In the genomic region with DNA sequence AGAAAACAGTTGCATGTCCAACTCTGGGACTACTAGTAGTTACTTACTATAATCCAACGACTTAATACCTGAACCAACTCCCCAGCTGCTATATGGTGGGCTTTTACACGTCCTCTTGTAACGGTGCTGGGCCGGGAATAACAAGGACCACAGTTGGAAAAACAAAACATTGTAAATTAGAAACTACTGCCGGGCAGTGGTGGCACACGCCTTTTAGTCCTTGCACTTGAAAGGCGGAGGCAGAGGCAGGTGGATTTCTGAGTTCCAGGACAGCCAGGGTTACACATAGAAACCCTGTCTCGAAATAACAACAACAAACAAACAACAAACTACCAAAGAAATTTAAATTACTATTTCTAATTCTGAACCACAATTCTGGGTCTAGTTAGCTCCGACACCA, we compare ENCODE assay signal across 8 mouse cellular contexts. TPM values are rescaled to one million over a fixed set of nuclear protein-coding genes. Genes with fewer than 3 reads are reported as not detected.
DNase-seq lines count a peak whose midpoint lies in the region; ATAC-seq and TF ChIP-seq lines count a peak whose summit lies in the region.

No protein-coding gene starts in this region.

- TF ChIP-seq POLR2A in heart, adult 2 months (IDR thresholded peaks at IDR 0.05; ENCODE audit: insufficient read depth, low read depth, low read length), result no peak

- no peak for ATAC-seq in heart, embryonic 16.5 days (replicated peaks; ENCODE audit: extremely low read depth, insufficient read depth, low FRiP score)

- WGBS in heart, adult 2 months, result 2% methylated on average over 9 of the region's 9 CpGs
- 1% methylated on average over 9 of the region's 9 CpGs for WGBS in heart, embryonic 16.5 days
- 2% methylated on average over 9 of the region's 9 CpGs for WGBS in macrophage (ENCODE audit: missing documents)

- no peaks in the 10 kb centered on the region for H3K9me3 ChIP-seq in E14TG2a.4 (ENCODE audit: low read length)
- H3K9me3 ChIP-seq in heart, embryonic 16.5 days (replicated peaks; ENCODE audit: control insufficient read depth, low read length), result no peaks in the 10 kb centered on the region

- H3K36me3 ChIP-seq in heart, adult 2 months (ENCODE audit: control insufficient read depth, insufficient read depth, low read length), result peaks cover 12% of the 10 kb centered on the region
- H3K36me3 ChIP-seq in E14TG2a.4 (ENCODE audit: insufficient read depth, low read length) (peaks cover 42% of the 10 kb centered on the region), macrophage (ENCODE audit: inconsistent target) (peaks cover 17% of the 10 kb centered on the region; the same call in 1 of the 2 replicates)
- H3K36me3 ChIP-seq in heart, embryonic 16.5 days (ENCODE audit: control insufficient read depth, insufficient read depth), result peaks cover 21% of the 10 kb centered on the region

- no peak for DNase-seq in heart, adult 2 months
- no peak for DNase-seq in heart, postnatal 36 days
- no peak for DNase-seq in ovary, postnatal 36 days (ENCODE audit: low spot score)
- no peak for DNase-seq in right cerebral cortex, postnatal 4 days
- DNase-seq in right cerebral cortex, postnatal 25 days, result no peak

- H3K4me1 ChIP-seq in heart, adult 2 months (ENCODE audit: control insufficient read depth, insufficient read depth, low read length), result peaks cover 6% of the 10 kb centered on the region
- H3K4me1 ChIP-seq in E14TG2a.4 (replicated peaks; ENCODE audit: low read depth, low read length), result peaks cover 40% of the 10 kb centered on the region
- peaks cover 16% of the 10 kb centered on the region for H3K4me1 ChIP-seq in heart, embryonic 16.5 days (ENCODE audit: control insufficient read depth, insufficient read depth, low read length)

- H3K79me2 ChIP-seq in heart, adult 2 months (replicated peaks; ENCODE audit: control insufficient read depth, insufficient read depth, low read length), result no peaks in the 10 kb centered on the region; the same call in 1 of the 2 replicates
- H3K79me2 ChIP-seq in macrophage (ENCODE audit: inconsistent target), result peaks cover 49% of the 10 kb centered on the region

- intact Hi-C loops in heart, adult 2 months (cut with DNase I), result loop anchor here (1.0 to 5.0 kb wide), 2 partner anchors 10 to 311 kb away; a partner anchor contains a TSS
- intact Hi-C loops in heart, postnatal 36 days (cut with DNase I), result loop anchor here (1.0 kb wide), 1 partner anchor 10 kb away; no protein-coding TSS in a partner anchor

- no peaks in the 10 kb centered on the region for H3K27me3 ChIP-seq in heart, adult 2 months (ENCODE audit: control insufficient read depth, insufficient read depth, low read length)
- peaks cover 17% of the 10 kb centered on the region for H3K27me3 ChIP-seq in E14TG2a.4 (ENCODE audit: insufficient read depth, low read length)
- H3K27me3 ChIP-seq in heart, embryonic 16.5 days (ENCODE audit: control insufficient read depth, insufficient read depth, low read length), result no peaks in the 10 kb centered on the region

- TF ChIP-seq CTCF in heart, adult 2 months (IDR thresholded peaks at IDR 0.05), result no peak
- no peak for TF ChIP-seq CTCF in E14TG2a.4 (conservative IDR thresholded peaks at IDR 0.05; ENCODE audit: low read length)

- H3K27ac ChIP-seq in heart, adult 2 months, result peak overlapping the region; percentile 72
- H3K27ac ChIP-seq in heart, embryonic 16.5 days (ENCODE audit: low read length), result peak overlapping the region; percentile 53
- H3K27ac ChIP-seq in macrophage, result peak overlapping the region; percentile 78

- H3K4me3 ChIP-seq in heart, adult 2 months, result peak overlapping the region; percentile 72
- H3K4me3 ChIP-seq in E14TG2a.4 (replicated peaks; ENCODE audit: low read length), result peak overlapping the region; percentile 90
- H3K4me3 ChIP-seq in heart, embryonic 16.5 days (ENCODE audit: low read length), result peak overlapping the region; percentile 81
- H3K4me3 ChIP-seq in macrophage (ENCODE audit: inconsistent target), result peak overlapping the region; percentile 81

- H3K4me2 ChIP-seq in heart, embryonic 16.5 days (ENCODE audit: low read depth, low read length), result peak overlapping the region; percentile 96

- no peak for TF ChIP-seq EP300 in heart, adult 2 months (IDR thresholded peaks at IDR 0.05; ENCODE audit: insufficient read depth, low read depth, low read length)

- peak overlapping the region; percentile 31; the same call in 1 of the 2 replicates for H3K9ac ChIP-seq in heart, adult 2 months (ENCODE audit: low read depth, low read length)
- H3K9ac ChIP-seq in heart, embryonic 16.5 days (ENCODE audit: low read length), result peak overlapping the region; percentile 79

RNA-seq across cellular contexts. Expression of a gene that starts 0.4 kb away (rescaled TPM):
- total RNA-seq in heart, adult 2 months (2021), result 1 to 10 TPM; 4.0 to 4.6 TPM
- 3.5 and 7.4 TPM in 2 replicates for polyA plus RNA-seq in heart, adult 2 months (2012; rRNA removed)
- total RNA-seq in heart, postnatal 36 days (2021), result 1 to 10 TPM; 6.1 to 6.2 TPM
- 17.9 and 19.5 TPM in 2 replicates for polyA plus RNA-seq in heart, embryonic 16.5 days (2015; fragmentation: Nextera tagmentation; extraction: Ambion mirVana)
- total RNA-seq in macrophage (2018; cell fraction: chromatin; rRNA removed), result 10 to 100 TPM in 10 of 26 experiments, 1 to 10 TPM in 16; 4.2 to 12.4 (median 9.1) TPM
- total RNA-seq in macrophage (2018; cell fraction: cytosol; rRNA removed), result 10 to 100 TPM in 25 of 26 experiments, 1 to 10 TPM in 1; 9.6 to 25.7 (median 16.7) TPM
- 10 to 100 TPM in 23 of 26 experiments, 1 to 10 TPM in 3; 8.9 to 25.2 (median 14.1) TPM for total RNA-seq in macrophage (2018; cell fraction: nucleus; rRNA removed)
- polyA plus RNA-seq in macrophage (2018), result 8.7 to 16.7 TPM (median 10.6 TPM) in 3 replicates

RNA-seq across cellular contexts. Expression of a gene that starts 7.1 kb away (rescaled TPM):
- total RNA-seq in heart, adult 2 months (2021), result under 1 TPM; 0.44 to 0.45 TPM
- polyA plus RNA-seq in heart, adult 2 months (2012; rRNA removed), result 1.5 and 1.7 TPM in 2 replicates
- 1 to 10 TPM; 1.2 TPM for total RNA-seq in heart, postnatal 36 days (2021)
- polyA plus RNA-seq in heart, embryonic 16.5 days (2015; fragmentation: Nextera tagmentation; extraction: Ambion mirVana), result 2.4 and 2.6 TPM in 2 replicates
- total RNA-seq in macrophage (2018; cell fraction: chromatin; rRNA removed), result 1 to 10 TPM in 3 of 26 experiments, under 1 TPM in 3, not detected in 20; 0.42 to 1.4 (median 0.99) TPM
- under 1 TPM in 6 of 26 experiments, not detected in 20; 0.09 to 0.24 (median 0.10) TPM for total RNA-seq in macrophage (2018; cell fraction: cytosol; rRNA removed)
- 1 to 10 TPM in 3 of 26 experiments, under 1 TPM in 5, not detected in 18; 0.42 to 1.7 (median 0.71) TPM for total RNA-seq in macrophage (2018; cell fraction: nucleus; rRNA removed)
- not detected in 3 replicates for polyA plus RNA-seq in macrophage (2018)

RNA-seq across cellular contexts. Expression of a gene that starts 11.7 kb away (rescaled TPM):
- total RNA-seq in heart, adult 2 months (2021), result 10 to 100 TPM; 62.8 to 72.5 TPM
- polyA plus RNA-seq in heart, adult 2 months (2012; rRNA removed), result 47.6 and 61.2 TPM in 2 replicates
- total RNA-seq in heart, postnatal 36 days (2021), result 10 to 100 TPM; 62.4 to 63.4 TPM
- 21.7 and 22.7 TPM in 2 replicates for polyA plus RNA-seq in heart, embryonic 16.5 days (2015; fragmentation: Nextera tagmentation; extraction: Ambion mirVana)
- 10 to 100 TPM; 12.9 to 54.2 (median 28.4) TPM for total RNA-seq in macrophage (2018; cell fraction: chromatin; rRNA removed)
- total RNA-seq in macrophage (2018; cell fraction: cytosol; rRNA removed), result 10 to 100 TPM; 45.8 to 89.3 (median 62.5) TPM
- total RNA-seq in macrophage (2018; cell fraction: nucleus; rRNA removed), result 100 to 1,000 TPM in 1 of 26 experiments, 10 to 100 TPM in 25; 34.7 to 121 (median 65.3) TPM
- polyA plus RNA-seq in macrophage (2018), result 32.4 to 50.5 TPM (median 45.2 TPM) in 3 replicates

RNA-seq across cellular contexts. Expression of a gene that starts 16.7 kb away (rescaled TPM):
- 1 to 10 TPM; 1.8 to 2.0 TPM for total RNA-seq in heart, adult 2 months (2021)
- polyA plus RNA-seq in heart, adult 2 months (2012; rRNA removed), result 1.5 and 1.7 TPM in 2 replicates
- total RNA-seq in heart, postnatal 36 days (2021), result 1 to 10 TPM; 1.1 to 1.4 TPM
- 3.6 and 5.1 TPM in 2 replicates for polyA plus RNA-seq in heart, embryonic 16.5 days (2015; fragmentation: Nextera tagmentation; extraction: Ambion mirVana)
- not detected for total RNA-seq in macrophage (2018; cell fraction: chromatin; rRNA removed)
- total RNA-seq in macrophage (2018; cell fraction: cytosol; rRNA removed), result not detected
- total RNA-seq in macrophage (2018; cell fraction: nucleus; rRNA removed), result not detected
- polyA plus RNA-seq in macrophage (2018), result not detected in 3 replicates

RNA-seq across cellular contexts. Expression of a gene that starts 47.8 kb away (rescaled TPM):
- 100 to 1,000 TPM; 105 to 115 TPM for total RNA-seq in heart, adult 2 months (2021)
- polyA plus RNA-seq in heart, adult 2 months (2012; rRNA removed), result 148 and 203 TPM in 2 replicates
- 100 to 1,000 TPM; 100 to 134 TPM for total RNA-seq in heart, postnatal 36 days (2021)
- polyA plus RNA-seq in heart, embryonic 16.5 days (2015; fragmentation: Nextera tagmentation; extraction: Ambion mirVana), result 180 and 182 TPM in 2 replicates
- total RNA-seq in macrophage (2018; cell fraction: chromatin; rRNA removed), result 10 to 100 TPM in 7 of 26 experiments, 1 to 10 TPM in 18, under 1 TPM in 1; 0.62 to 18.8 (median 7.2) TPM
- 100 to 1,000 TPM in 4 of 26 experiments, 10 to 100 TPM in 22; 47.8 to 119 (median 74.6) TPM for total RNA-seq in macrophage (2018; cell fraction: cytosol; rRNA removed)
- 10 to 100 TPM in 25 of 26 experiments, 1 to 10 TPM in 1; 9.1 to 88.8 (median 45.2) TPM for total RNA-seq in macrophage (2018; cell fraction: nucleus; rRNA removed)
- 50.9 to 82.2 TPM (median 59.6 TPM) in 3 replicates for polyA plus RNA-seq in macrophage (2018)
